Mouse (Mus musculus) MEL (cell line): ENCODE results near the gene Btnl4. TPM values are rescaled to one million over a fixed set of nuclear protein-coding genes. Genes with fewer than 3 reads are reported as not detected.
A peak's percentile ranks its signal among the peaks of the same experiment; 100 is the strongest.
"Not testable (repeated sequence)": the region's sequence is repeated elsewhere in the genome, so short reads cannot be mapped to it uniquely, and the experiment has no call there.

Experiments used
- DNase-seq: peaks from one replicate; pipeline ENCODE4 v3.0.0; 2011; ENCODE audit warnings: low read depth, low spot score
- H3K27ac ChIP-seq: 2 replicates; pipeline ENCODE4 v1.5.1; 2012; ENCODE audit warnings: low read depth, mild to moderate bottlenecking, control low read depth, low read length, moderate library complexity; ENCODE audit not compliant: control insufficient read depth
- H3K27me3 ChIP-seq, 2 experiments: fragments of 150-350 bp in 1 of 2; sonication (generic) in 1 of 2; 2 replicates each; pipeline ENCODE4 v1.6.1; 2012; ENCODE audit warnings: low read length in 2 of 2, mild to moderate bottlenecking in 2 of 2, improper control_type of control experiment in 1 of 2, moderate library complexity in 1 of 2; ENCODE audit not compliant: insufficient read depth in 2 of 2, control insufficient read depth in 1 of 2
- H3K36me3 ChIP-seq, 2 experiments: 2 replicates each; pipeline ENCODE4 v1.6.1; 2012 to 2014; ENCODE audit warnings: low read length in 2 of 2, improper control_type of control experiment in 1 of 2, inconsistent platforms in 1 of 2, mild to moderate bottlenecking in 1 of 2; ENCODE audit not compliant: insufficient read depth in 2 of 2, control insufficient read depth in 1 of 2
- H3K4me1 ChIP-seq, 2 experiments: fragments of 150-350 bp in 1 of 2; sonication (generic) in 1 of 2; 2 replicates each; pipeline ENCODE4 v1.6.1; 2012; ENCODE audit warnings: low read length in 2 of 2, improper control_type of control experiment in 1 of 2, mild to moderate bottlenecking in 1 of 2; ENCODE audit not compliant: insufficient read depth in 2 of 2, control insufficient read depth in 1 of 2
- H3K4me3 ChIP-seq, 2 experiments: fragments of 150-350 bp in 1 of 2; sonication (generic) in 1 of 2; 2 replicates each; pipeline ENCODE4 v1.5.1; 2012; ENCODE audit warnings: low read depth in 2 of 2, low read length in 2 of 2, mild to moderate bottlenecking in 2 of 2, moderate library complexity in 2 of 2, control low read depth in 1 of 2, improper control_type of control experiment in 1 of 2; ENCODE audit not compliant: control insufficient read depth in 1 of 2, insufficient read depth in 1 of 2
- H3K79me2 ChIP-seq: 2 replicates; pipeline ENCODE4 v1.6.1; 2012; ENCODE audit warnings: mild to moderate bottlenecking, low read length, moderate library complexity; ENCODE audit not compliant: control insufficient read depth, poor library complexity, insufficient read depth
- H3K9ac ChIP-seq: 2 replicates; pipeline ENCODE4 v1.6.1; 2012; ENCODE audit warnings: low read depth, mild to moderate bottlenecking, control low read depth, low read length, moderate library complexity; ENCODE audit not compliant: control insufficient read depth, poor library complexity, severe bottlenecking
- H3K9me3 ChIP-seq: fragments of 150-350 bp; sonication (generic); replicated peaks from 2 replicates; pipeline ENCODE4 v1.6.1; 2012; ENCODE audit warnings: mild to moderate bottlenecking, low read length, improper control_type of control experiment, moderate library complexity; ENCODE audit not compliant: insufficient read depth
- BHLHE40 ChIP-seq: IDR thresholded peaks from 2 replicates; pipeline ENCODE4 v1.6.1; 2012; ENCODE audit warnings: low read depth, mild to moderate bottlenecking, inconsistent platforms, low read length, improper control_type of control experiment, borderline replicate concordance
- EP300 ChIP-seq, 2 experiments: IDR thresholded peaks; 2 replicates each; pipeline ENCODE4 v1.6.1; 2011; ENCODE audit warnings: improper control_type of control experiment in 2 of 2, low read length in 2 of 2, low read depth in 1 of 2, mild to moderate bottlenecking in 1 of 2
- GATA1 ChIP-seq: IDR thresholded peaks from 2 replicates; pipeline ENCODE4 v1.6.1; 2011; ENCODE audit warnings: low read depth, low read length, improper control_type of control experiment
- JUND ChIP-seq: IDR thresholded peaks from 2 replicates; pipeline ENCODE4 v1.6.1; 2011; ENCODE audit warnings: low read depth, mild to moderate bottlenecking, improper control_type of control experiment, low read length
- MEF2A ChIP-seq: IDR thresholded peaks from 2 replicates; pipeline ENCODE4 v1.6.1; 2014; ENCODE audit warnings: low read depth, mild to moderate bottlenecking, inconsistent platforms, low read length, improper control_type of control experiment; ENCODE audit not compliant: poor library complexity, insufficient replicate concordance, severe bottlenecking; ENCODE audit errors: extremely low read depth
- POLR2AphosphoS5 ChIP-seq: IDR thresholded peaks from 2 replicates; pipeline ENCODE4 v1.6.1; 2012; ENCODE audit warnings: low read depth, borderline replicate concordance, mild to moderate bottlenecking, inconsistent platforms, low read length, moderate library complexity, mixed read lengths
- SIN3A ChIP-seq: IDR thresholded peaks from 2 replicates; pipeline ENCODE4 v1.6.1; 2012; ENCODE audit warnings: low read length, improper control_type of control experiment, inconsistent platforms
- TAL1 ChIP-seq: IDR thresholded peaks from 2 replicates; pipeline ENCODE4 v1.6.1; 2012; ENCODE audit warnings: mild to moderate bottlenecking, inconsistent platforms, low read length, moderate library complexity, mixed read lengths
- TCF12 ChIP-seq: IDR thresholded peaks from 2 replicates; pipeline ENCODE4 v1.6.1; 2014; ENCODE audit warnings: low read depth, mild to moderate bottlenecking, inconsistent platforms, low read length, improper control_type of control experiment, moderate library complexity
- USF2 ChIP-seq, 2 experiments: IDR thresholded peaks; 2 replicates each; pipeline ENCODE4 v1.6.1; 2011 to 2012; ENCODE audit warnings: improper control_type of control experiment in 2 of 2, low read length in 2 of 2, borderline replicate concordance in 1 of 2, inconsistent platforms in 1 of 2, low read depth in 1 of 2, mild to moderate bottlenecking in 1 of 2; ENCODE audit not compliant: insufficient read depth in 1 of 2
- ZC3H11A ChIP-seq: IDR thresholded peaks from 2 replicates; pipeline ENCODE4 v1.6.1; 2012; ENCODE audit warnings: low read depth, mild to moderate bottlenecking, inconsistent platforms, low read length, improper control_type of control experiment
- polyA plus RNA-seq, 2 experiments: library from polyadenylated mRNA; stranded (reverse) in 1 of 2; unstranded in 1 of 2; fragments of >175 nt in 1 of 2; fragments of >200 nt in 1 of 2; gene quantifications; 2 replicates each; pipeline versions ENCODE4 v1.2.1 to v1.2.4; 2012; ENCODE audit warnings: low replicate concordance in 2 of 2, low read depth in 1 of 2; ENCODE audit not compliant: insufficient read length in 2 of 2, insufficient read depth in 1 of 2, missing spikeins in 1 of 2
- total RNA-seq: library from RNA; depleted of rRNA; stranded (reverse); fragments of 300-350 nt; gene quantifications from 2 replicates; pipeline ENCODE4 v1.2.3, GENCODE M21; 2012

The Btnl4 gene
- total and polyA plus RNA-seq, 3 experiments = not detected

GRCm38 (mm10) chr17:34465906-34466305 is 11.2 kb downstream of the Btnl4 start:
- H3K9ac ChIP-seq = not testable (repeated sequence)

GRCm38 (mm10) chr17:34459255-34459654 is 17.9 kb downstream of the Btnl4 start:
- TF ChIP-seq ZC3H11A = no peak
- Histone ChIP-seq H3K9me3 (no peaks in the 10 kb centered on the region), H3K36me3 (0 out of 4 replicates have a peak, but pooled peaks cover 0 to 2% of the 10 kb centered on the region in 2 experiments), H3K27ac (no peak overlapping the region), H3K4me3 (no peak overlapping the region), H3K79me2 (no peaks in the 10 kb centered on the region), H3K27me3 (peaks cover 2 to 4% of the 10 kb centered on the region in 2 experiments; a peak in 3 of 4 replicates), H3K9ac (no peak overlapping the region), H3K4me1 (peaks cover 0 to 11% of the 10 kb centered on the region in 2 experiments; a peak in 2 of 4 replicates)
- no peak for DNase-seq

More at GRCm38 (mm10) chr17:34465906-34466305, 11.2 kb downstream of the Btnl4 start:
- H3K36me3 ChIP-seq, H3K4me3 ChIP-seq, H3K4me1 ChIP-seq, H3K27me3 ChIP-seq, H3K79me2 ChIP-seq, H3K9me3 ChIP-seq, H3K27ac ChIP-seq, DNase-seq: not testable (repeated sequence)

GRCm38 (mm10) chr17:34457668-34458067 is 19.4 kb downstream of the Btnl4 start:
- H3K27ac ChIP-seq = no peak overlapping the region
- H3K9me3 ChIP-seq = no peaks in the 10 kb centered on the region
- no peaks in the 10 kb centered on the region for H3K79me2 ChIP-seq
- TF ChIP-seq GATA1 (peak; percentile 48; the same call in 1 of the 2 replicates), EP300 (IDR thresholded peaks at IDR 0.05; ENCODE audit: low read depth in 1 of 2, low read length in 2 of 2) (peak in 1 of 2 experiments; percentile 34; a peak in 1 of 4 replicates), TCF12 (peak; percentile 39; the same call in 1 of the 2 replicates), JUND (no peak), USF2 (IDR thresholded peaks at IDR 0.05; ENCODE audit: borderline replicate concordance in 1 of 2, insufficient read depth in 1 of 2, low read depth in 1 of 2, low read length in 2 of 2) (no peak), TAL1 (peak; percentile 60), SIN3A (0 out of 2 replicates have a peak, but pooled peaks have one; percentile 22), MEF2A (no peak), POLR2AphosphoS5 (no peak), BHLHE40 (no peak)
- peaks cover 0 to 11% of the 10 kb centered on the region in 2 experiments; a peak in 2 of 4 replicates for H3K4me1 ChIP-seq
- DNase-seq = peak; percentile 72
- H3K36me3 ChIP-seq = 0 out of 4 replicates have a peak, but pooled peaks cover 0 to 2% of the 10 kb centered on the region in 2 experiments
- peaks cover 2 to 4% of the 10 kb centered on the region in 2 experiments; a peak in 3 of 4 replicates for H3K27me3 ChIP-seq
- no peak overlapping the region; the same call in 1 of the 2 replicates for H3K9ac ChIP-seq
- H3K4me3 ChIP-seq = peak overlapping the region; percentile 19 to 47
